In genomic region chr14:20502966-20503365, GRCm38 (mm10) we compare ENCODE assay signal across 16 mouse cellular contexts. TPM values are rescaled to one million over a fixed set of nuclear protein-coding genes. Genes with fewer than 3 reads are reported as not detected.
DNase-seq lines count a peak whose midpoint lies in the region; ATAC-seq and TF ChIP-seq lines count a peak whose summit lies in the region.
"Had no signal": no experiment of that assay in that cellular context is flagged by ENCODE, and none has a peak within 500 bp of the region (broad histone marks: within the 10 kb centered on the region; RNA-seq: fewer than 3 reads in every experiment).

No protein-coding gene starts in this region.

- DNase-seq in kidney, adult 2 months: peak; percentile 5
- DNase-seq in kidney, postnatal 25 days: no peak
- DNase-seq in brain, adult 2 months (ENCODE audit: low read depth, low spot score): peak; percentile 23
- no peak for DNase-seq in left cerebral cortex, postnatal 36 days (ENCODE audit: low spot score in 2 of 2)
- DNase-seq in kidney, adult 9 months: no peak
- DNase-seq: cerebellum, adult 9-11 months; kidney, postnatal 4 days had no signal

- H3K27ac ChIP-seq in kidney, adult 2 months (ENCODE audit: insufficient read depth, low read depth, low read length): no peak overlapping the region
- H3K27ac ChIP-seq: embryonic facial prominence, embryonic 13.5 days; heart, embryonic 13.5 days; limb, embryonic 13.5 days; lung, embryonic 15.5 days had no signal

- H3K4me3 ChIP-seq in kidney, adult 2 months (ENCODE audit: insufficient read depth, low read depth, low read length): no peak overlapping the region
- no peak overlapping the region for H3K4me3 ChIP-seq in myocyte
- H3K4me3 ChIP-seq: embryonic facial prominence, embryonic 13.5 days; heart, embryonic 13.5 days; limb, embryonic 13.5 days; lung, embryonic 15.5 days had no signal

- no peak overlapping the region for H3ac ChIP-seq in myocyte (ENCODE audit: control insufficient read depth, insufficient read length)

- 87% methylated on average over 10 of the region's 10 CpGs for WGBS in kidney, adult 2 months

- TF ChIP-seq CTCF in kidney, adult 2 months (conservative IDR thresholded peaks at IDR 0.05; ENCODE audit: insufficient read depth, insufficient read length, low read depth, low read length): no peak

- H3K79me2 ChIP-seq in myocyte (ENCODE audit: control insufficient read depth, insufficient read depth): no peaks in the 10 kb centered on the region

- peak overlapping the region; percentile 8 for H3K4me2 ChIP-seq in myocyte (ENCODE audit: low read depth)
- H3K4me2 ChIP-seq: embryonic facial prominence, embryonic 13.5 days; heart, embryonic 13.5 days; limb, embryonic 13.5 days; lung, embryonic 15.5 days had no signal

- H3K4me1 ChIP-seq in kidney, adult 2 months (ENCODE audit: control insufficient read depth, insufficient read depth, low read length): no peaks in the 10 kb centered on the region
- H3K4me1 ChIP-seq: heart, embryonic 13.5 days; limb, embryonic 13.5 days; lung, embryonic 15.5 days had no signal

- intact Hi-C loops in left cerebral cortex, postnatal 36 days (cut with DNase I): no loop called here

- no peak for TF ChIP-seq POLR2A in kidney, adult 2 months (IDR thresholded peaks at IDR 0.05; ENCODE audit: low read depth, low read length)
- no peak for TF ChIP-seq POLR2A in myocyte (IDR thresholded peaks at IDR 0.05; ENCODE audit: insufficient read length, low read depth)

- ATAC-seq in CD4-positive, CD25-positive, alpha-beta regulatory T cell, adult 4 months: peak; percentile 95
- ATAC-seq in erythroid progenitor cell, adult 5-6 weeks (replicated peaks; ENCODE audit: low FRiP score, poor library complexity, severe bottlenecking): no peak
- ATAC-seq: forebrain, embryonic 14.5 days had no signal

- no peaks in the 10 kb centered on the region for H3K36me3 ChIP-seq in kidney, adult 2 months (ENCODE audit: control insufficient read depth, insufficient read depth, low read length)
- peaks cover 25% of the 10 kb centered on the region for H3K36me3 ChIP-seq in myocyte (ENCODE audit: control insufficient read depth, insufficient read depth)

- H3K27me3 ChIP-seq in kidney, adult 2 months (replicated peaks; ENCODE audit: control insufficient read depth, insufficient read depth, low read length): no peaks in the 10 kb centered on the region
- H3K27me3 ChIP-seq in myocyte (ENCODE audit: control insufficient read depth, insufficient read depth, insufficient read length): no peaks in the 10 kb centered on the region
- H3K27me3 ChIP-seq: embryonic facial prominence, embryonic 13.5 days; heart, embryonic 13.5 days; limb, embryonic 13.5 days; lung, embryonic 15.5 days had no signal

TF ChIP-seq in myocyte, 11 proteins besides CTCF, POLR2A, EP300 and RAD21:
- no peak for TF ChIP-seq MYOD1 (IDR thresholded peaks at IDR 0.05; ENCODE audit: control insufficient read depth in 1 of 3, insufficient read length in 2 of 3, low read depth in 2 of 3)
- TF ChIP-seq POLR2AphosphoS2 (IDR thresholded peaks at IDR 0.05; ENCODE audit: insufficient read length, low read depth): no peak
- no peak for TF ChIP-seq MYOG (IDR thresholded peaks at IDR 0.05; ENCODE audit: control insufficient read depth in 1 of 3, insufficient read depth in 1 of 3, insufficient read length in 2 of 3, low read depth in 2 of 3)
- TF ChIP-seq CEBPB (IDR thresholded peaks at IDR 0.05; ENCODE audit: insufficient read depth, poor library complexity, severe bottlenecking): no peak
- no peak for TF ChIP-seq MAX (IDR thresholded peaks at IDR 0.05; ENCODE audit: low read depth)
- TF ChIP-seq REST (IDR thresholded peaks at IDR 0.05; ENCODE audit: insufficient read depth, insufficient read length): no peak
- no peak for TF ChIP-seq TCF3 (IDR thresholded peaks at IDR 0.05; ENCODE audit: insufficient read length, low read depth)
- TF ChIP-seq USF1 (IDR thresholded peaks at IDR 0.05; ENCODE audit: low read depth): no peak
- no peak for TF ChIP-seq SRF (IDR thresholded peaks at IDR 0.05; ENCODE audit: control insufficient read depth, insufficient read length, low read depth)
- no peak for TF ChIP-seq E2F4 (IDR thresholded peaks at IDR 0.05; ENCODE audit: insufficient read depth)
- TF ChIP-seq TCF12 (IDR thresholded peaks at IDR 0.05; ENCODE audit: insufficient read depth, poor library complexity, severe bottlenecking): no peak

RNA-seq across cellular contexts. Expression of gene Mss51, which starts 6.3 kb away (rescaled TPM):
- 0.19 and 0.45 TPM in 2 replicates for polyA plus RNA-seq in kidney, adult 2 months (2012; rRNA removed)
- 1 to 10 TPM; 1.5 to 3.5 TPM for polyA plus RNA-seq in CD4-positive, CD25-positive, alpha-beta regulatory T cell, adult 4 months (2017; shearing (Covaris generic))
- 7.2 TPM for polyA plus RNA-seq in myocyte (2012; fragmentation: generic; extraction: Trizol)
- 1 to 10 TPM in 1 of 2 experiments, under 1 TPM in 1; 0.44 to 1.1 TPM for total RNA-seq in left cerebral cortex, postnatal 36 days (2021)
- 8.0 and 20.2 TPM in 2 replicates for total RNA-seq in erythroid progenitor cell, adult 5-6 weeks (2015; ENCODE audit: low replicate concordance)
- total RNA-seq in erythroid progenitor cell, adult 5-6 weeks (2017; ENCODE audit: low replicate concordance): 5.6 and 15.4 TPM in 2 replicates

RNA-seq across cellular contexts. Expression of gene Anxa7, which starts 23.0 kb away (rescaled TPM):
- polyA plus RNA-seq in kidney, adult 2 months (2012; rRNA removed): 84.0 and 92.2 TPM in 2 replicates
- 10 to 100 TPM; 60.1 to 71.0 TPM for polyA plus RNA-seq in CD4-positive, CD25-positive, alpha-beta regulatory T cell, adult 4 months (2017; shearing (Covaris generic))
- 75.0 TPM for polyA plus RNA-seq in myocyte (2012; fragmentation: generic; extraction: Trizol)
- 10 to 100 TPM; 61.6 to 69.9 TPM for total RNA-seq in left cerebral cortex, postnatal 36 days (2021)
- 59.9 and 88.3 TPM in 2 replicates for total RNA-seq in erythroid progenitor cell, adult 5-6 weeks (2015; ENCODE audit: low replicate concordance)
- total RNA-seq in erythroid progenitor cell, adult 5-6 weeks (2017; ENCODE audit: low replicate concordance): 60.6 and 79.3 TPM in 2 replicates

RNA-seq across cellular contexts. Expression of gene Ppp3cb, which starts 43.4 kb away (rescaled TPM):
- 9.7 and 13.7 TPM in 2 replicates for polyA plus RNA-seq in kidney, adult 2 months (2012; rRNA removed)
- 10 to 100 TPM; 27.1 to 39.6 TPM for polyA plus RNA-seq in CD4-positive, CD25-positive, alpha-beta regulatory T cell, adult 4 months (2017; shearing (Covaris generic))
- 36.0 TPM for polyA plus RNA-seq in myocyte (2012; fragmentation: generic; extraction: Trizol)
- 100 to 1,000 TPM; 270 to 289 TPM for total RNA-seq in left cerebral cortex, postnatal 36 days (2021)
- total RNA-seq in erythroid progenitor cell, adult 5-6 weeks (2015; ENCODE audit: low replicate concordance): 246 and 256 TPM in 2 replicates
- 136 and 181 TPM in 2 replicates for total RNA-seq in erythroid progenitor cell, adult 5-6 weeks (2017; ENCODE audit: low replicate concordance)

RNA-seq across cellular contexts. Expression of gene Cfap70, which starts 50.9 kb away (rescaled TPM):
- 0.77 and 1.0 TPM in 2 replicates for polyA plus RNA-seq in kidney, adult 2 months (2012; rRNA removed)
- not detected for polyA plus RNA-seq in CD4-positive, CD25-positive, alpha-beta regulatory T cell, adult 4 months (2017; shearing (Covaris generic))
- not detected for polyA plus RNA-seq in myocyte (2012; fragmentation: generic; extraction: Trizol)
- 1 to 10 TPM in 1 of 2 experiments, under 1 TPM in 1; 0.57 to 2.6 TPM for total RNA-seq in left cerebral cortex, postnatal 36 days (2021)
- not detected in 2 replicates for total RNA-seq in erythroid progenitor cell, adult 5-6 weeks (2015; ENCODE audit: low replicate concordance)
- not detected in 2 replicates for total RNA-seq in erythroid progenitor cell, adult 5-6 weeks (2017; ENCODE audit: low replicate concordance)
- polyA plus RNA-seq: small intestine, adult 2 months had no signal

Comparison
In these comparisons a context has a peak if more than half of its experiments do, and no peak if none do; other contexts are left out.
1. DNase-seq: peak in kidney, adult 2 months (single experiment) and brain, adult 2 months (single experiment); none in kidney, postnatal 25 days (0 of 2), left cerebral cortex, postnatal 36 days (0 of 2) and kidney, adult 9 months (single experiment).